Mouse (Mus musculus) liver (tissue): ENCODE measurements around the gene Usp12.
"Not testable (repeated sequence)": the region's sequence is repeated elsewhere in the genome, so short reads cannot be mapped to it uniquely, and the experiment has no call there.

Experiments
- DNase-seq: peaks from one replicate; pipeline ENCODE4 v3.0.0-alpha.2; 2020; ENCODE audit warnings: mixed read lengths

Usp12 gene

DNA sequence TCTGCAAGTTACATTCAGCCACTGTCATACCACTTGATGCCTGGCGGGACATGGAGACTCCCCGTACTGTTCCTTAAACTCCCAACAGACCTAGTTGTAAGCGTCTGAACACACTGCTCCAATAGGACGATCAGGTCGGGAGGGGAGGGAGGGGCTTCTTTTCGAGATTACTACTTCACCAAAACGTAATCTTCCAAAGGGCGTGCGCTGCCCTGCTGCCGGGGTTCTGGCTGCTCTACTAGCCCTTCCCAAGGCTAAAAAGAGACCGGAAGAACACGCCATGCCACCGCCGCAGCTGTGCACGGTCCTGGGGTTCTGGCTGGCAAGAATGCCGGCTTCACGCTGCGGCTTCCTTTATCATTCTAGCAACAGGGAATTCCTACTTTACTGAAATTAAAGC, 58.5 kb downstream of the Usp12 start:
- DNase-seq, result no peak

GRCm38 (mm10) chr5:146735054-146735453, 59.8 kb downstream of the Usp12 start:
- DNase-seq, result not testable (repeated sequence)

DNA sequence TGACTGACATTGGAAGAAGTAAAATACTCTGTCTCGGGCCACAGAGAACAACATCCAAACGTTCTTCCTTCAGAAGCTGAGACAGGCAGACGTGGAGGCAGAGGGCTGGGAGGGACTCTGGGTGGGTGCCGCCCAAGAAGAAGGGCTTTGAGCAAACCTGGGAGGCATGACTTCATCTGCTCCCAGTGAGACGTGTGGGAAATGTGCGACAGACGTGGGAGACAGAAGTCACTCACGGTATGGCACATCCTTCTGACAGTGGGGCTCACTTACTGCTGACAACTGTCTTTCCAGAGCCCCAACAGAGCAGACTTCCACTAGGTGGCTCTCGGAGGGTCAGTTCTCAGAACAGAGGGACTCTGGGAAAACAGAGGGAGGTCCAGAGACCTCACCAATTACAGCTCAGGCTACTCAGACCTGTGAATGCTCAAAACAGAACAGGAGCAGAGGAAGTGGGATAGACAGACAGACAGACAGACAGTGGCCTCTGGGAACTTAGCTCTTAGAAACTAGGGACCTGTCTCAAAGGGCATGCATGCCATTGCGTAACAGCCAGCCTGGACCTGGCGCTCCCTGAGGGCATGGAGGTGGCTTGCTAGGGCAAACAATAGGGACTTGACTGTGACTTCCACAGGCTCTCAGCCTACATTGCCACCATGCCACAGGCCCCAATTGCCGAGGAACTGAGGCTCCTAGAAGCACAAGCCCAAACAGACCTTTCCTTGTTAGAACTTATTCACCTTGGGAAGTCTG, 60.7 kb downstream of the Usp12 start:
- peak; percentile 36 for DNase-seq

- no peak for DNase-seq
Observed at GRCm38 (mm10) chr5:146733372-146733771, 61.4 kb downstream of the Usp12 start.

GRCm38 (mm10) chr5:146727006-146727405, 67.8 kb downstream of the Usp12 start:
- DNase-seq, result no peak

DNA sequence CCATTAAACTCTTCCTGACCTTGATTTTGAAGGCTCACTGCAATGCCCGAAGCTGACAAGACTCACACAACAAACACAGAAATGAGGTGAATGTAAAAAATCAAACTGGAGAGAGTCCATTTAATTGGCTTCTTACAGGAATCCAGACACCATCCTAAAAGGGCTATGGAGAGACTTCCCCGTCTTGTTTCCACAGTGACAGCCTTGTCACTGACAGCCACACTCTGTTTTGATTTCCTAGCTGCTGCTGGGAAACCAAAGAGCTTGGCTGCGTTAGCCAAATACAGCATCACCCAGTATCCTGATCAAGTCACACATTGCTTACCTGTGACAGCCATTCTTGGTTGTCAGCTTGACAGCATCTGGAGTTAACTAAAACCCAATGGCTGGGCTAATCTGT, 69.8 kb downstream of the Usp12 start:
- no peak for DNase-seq

GRCm38 (mm10) chr5:146723452-146723851, 71.4 kb downstream of the Usp12 start:
- no peak for DNase-seq

GRCm38 (mm10) chr5:146722226-146722625, 72.6 kb downstream of the Usp12 start:
- DNase-seq, result no peak

- DNase-seq, result no peak
Observed at GRCm38 (mm10) chr5:146719584-146720356, 75.0 kb downstream of the Usp12 start.

- DNase-seq, result no peak
Observed at GRCm38 (mm10) chr5:146713836-146714235, 81.0 kb downstream of the Usp12 start.

DNA sequence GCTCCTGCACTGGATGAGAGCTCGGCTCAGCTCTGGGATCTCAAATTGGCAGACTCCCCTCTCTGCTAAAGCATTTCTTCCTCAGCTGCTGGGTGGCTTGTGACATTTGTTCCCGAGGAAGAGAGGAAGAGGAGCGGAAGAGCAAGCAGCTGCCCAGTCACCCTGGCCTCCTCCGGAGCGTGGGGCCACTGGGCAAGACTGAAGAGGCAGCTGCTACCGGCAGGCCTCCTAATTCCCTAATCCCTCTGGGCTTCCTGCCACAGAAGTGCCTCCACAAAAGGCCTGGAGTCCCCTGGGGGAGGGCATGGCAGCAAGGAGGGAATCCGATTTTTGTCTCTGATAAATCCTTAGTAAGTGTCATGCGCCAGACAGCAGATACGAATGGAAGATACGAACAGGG, 81.7 kb downstream of the Usp12 start:
- DNase-seq, result no peak

DNA sequence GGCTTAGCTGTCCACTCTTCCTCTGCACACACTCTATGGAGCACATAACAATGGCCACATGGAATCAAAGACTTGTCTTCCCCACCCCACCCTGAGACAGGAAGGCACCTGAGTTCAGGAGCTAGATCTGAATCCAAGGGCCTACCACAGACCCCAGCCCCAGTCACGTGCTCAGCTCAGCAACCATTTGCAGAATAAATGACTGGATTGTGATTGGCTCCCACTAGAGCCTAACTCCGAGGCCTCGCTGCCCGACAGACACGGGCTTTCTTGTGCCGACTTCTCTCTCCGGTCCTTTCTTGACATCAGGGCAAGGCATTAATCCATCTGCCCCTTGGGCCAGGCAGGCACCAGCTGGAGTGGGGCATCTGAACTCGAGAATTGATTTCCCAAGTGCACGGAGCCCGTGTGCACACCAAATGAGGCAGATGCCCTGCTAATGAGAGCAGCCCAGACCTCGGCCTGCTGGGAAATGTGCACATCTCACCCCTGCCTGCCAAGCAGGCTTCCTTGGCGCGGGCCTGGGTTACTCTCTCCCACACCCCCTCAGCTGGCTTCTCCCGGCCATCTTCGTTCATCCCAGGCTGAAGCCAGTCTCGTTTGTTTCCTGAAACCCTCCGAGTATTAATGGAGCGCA, 82.4 kb downstream of the Usp12 start:
- DNase-seq, result no peak

- DNase-seq, result no peak
Observed at GRCm38 (mm10) chr5:146709361-146709760, 85.4 kb downstream of the Usp12 start.

- peak; percentile 90 for DNase-seq
Observed at GRCm38 (mm10) chr5:146705815-146706408, 88.9 kb downstream of the Usp12 start.

GRCm38 (mm10) chr5:146705411-146705810, 89.4 kb downstream of the Usp12 start:
- no peak for DNase-seq

- DNase-seq, result peak; percentile 72
Observed at GRCm38 (mm10) chr5:146704241-146704640, 90.6 kb downstream of the Usp12 start.

DNA sequence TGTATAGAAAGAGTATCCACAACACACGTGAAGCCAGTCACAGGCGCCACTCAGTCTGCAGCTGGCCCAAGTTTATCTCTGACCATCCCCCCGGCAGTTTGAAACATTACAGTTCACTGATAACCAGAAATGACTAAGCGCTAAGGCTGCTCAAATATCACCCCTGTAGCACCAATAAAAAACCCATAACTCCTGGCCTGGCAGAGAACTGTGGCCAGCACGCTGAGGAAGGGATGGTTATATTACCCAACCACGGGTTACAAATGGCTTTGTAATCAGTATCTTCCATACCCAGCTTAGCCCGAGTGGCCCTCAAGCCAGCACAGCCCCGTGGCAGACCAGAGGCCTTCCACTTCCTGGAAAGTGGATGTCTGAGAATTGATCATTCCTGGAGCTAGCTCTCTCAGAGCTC, 91.1 kb downstream of the Usp12 start:
- DNase-seq, result peak; percentile 86

- DNase-seq, result no peak
Observed at GRCm38 (mm10) chr5:146700099-146700498, 94.7 kb downstream of the Usp12 start.

DNA sequence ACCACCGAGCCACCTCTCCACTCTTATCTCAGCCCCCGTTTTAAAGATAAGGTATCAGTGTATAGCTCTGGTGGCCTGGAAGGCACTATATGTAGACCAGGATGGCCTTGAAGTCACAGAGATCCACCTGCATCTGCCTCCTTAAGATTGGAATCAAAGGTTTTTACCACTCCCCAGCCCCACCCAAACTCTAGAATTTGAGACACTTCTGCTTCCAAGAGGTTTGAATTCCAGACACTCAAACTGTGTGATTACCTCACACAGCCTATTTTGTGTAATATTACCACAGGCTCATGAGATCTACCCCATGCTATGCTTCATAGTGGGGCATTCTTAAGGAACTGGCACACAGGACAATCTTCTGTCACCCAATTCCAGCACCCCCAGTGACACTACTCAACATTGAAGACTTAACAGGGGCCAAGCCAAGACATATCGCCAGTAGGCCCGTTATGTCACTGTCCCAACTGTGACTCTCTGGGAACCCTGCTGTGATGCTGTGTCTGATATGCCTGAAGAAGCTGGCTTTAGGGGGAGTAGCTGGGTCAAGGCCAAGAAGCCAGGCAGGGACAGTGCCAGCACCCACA, 95.3 kb downstream of the Usp12 start:
- no peak for DNase-seq

DNA sequence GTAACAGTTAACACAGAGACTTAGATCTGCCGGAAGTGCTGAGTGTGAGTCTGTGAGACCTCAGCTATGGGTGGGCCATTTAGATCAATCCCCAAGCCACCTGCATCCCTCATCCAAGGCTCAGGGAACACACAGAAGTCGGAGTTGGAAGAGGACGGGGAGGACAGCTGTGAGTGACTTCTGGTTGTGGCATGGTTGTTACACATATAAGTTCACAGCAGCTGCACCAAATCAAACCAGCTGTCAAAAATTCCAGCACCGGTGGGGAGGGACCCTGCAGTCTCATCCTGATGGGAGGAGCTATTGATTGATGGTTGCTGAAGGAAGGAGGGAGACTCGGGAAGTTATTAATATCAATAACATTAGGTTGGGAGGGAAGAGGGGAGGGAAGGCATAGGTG, 99.3 kb downstream of the Usp12 start:
- DNase-seq, result no peak

DNA sequence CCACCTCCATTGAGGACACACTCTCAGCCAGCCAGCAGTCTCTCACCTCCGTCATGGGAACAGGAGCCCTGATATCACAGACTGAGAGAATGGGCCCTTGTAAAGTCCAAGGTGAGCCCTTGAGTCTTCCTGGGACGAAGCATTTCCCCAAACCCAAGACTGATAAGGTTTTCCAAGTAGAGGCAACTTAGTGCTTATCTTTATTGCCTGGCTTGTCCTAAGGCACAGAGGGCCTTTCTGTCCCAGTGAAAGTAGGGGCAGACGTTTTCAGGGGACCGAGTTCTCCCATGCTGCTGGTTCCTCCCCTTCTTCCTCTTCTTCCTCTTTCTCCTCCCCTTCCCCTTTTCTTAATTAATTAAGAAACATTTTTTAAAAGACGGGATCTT, 101.8 kb downstream of the Usp12 start:
- peak; percentile 70 for DNase-seq

DNA sequence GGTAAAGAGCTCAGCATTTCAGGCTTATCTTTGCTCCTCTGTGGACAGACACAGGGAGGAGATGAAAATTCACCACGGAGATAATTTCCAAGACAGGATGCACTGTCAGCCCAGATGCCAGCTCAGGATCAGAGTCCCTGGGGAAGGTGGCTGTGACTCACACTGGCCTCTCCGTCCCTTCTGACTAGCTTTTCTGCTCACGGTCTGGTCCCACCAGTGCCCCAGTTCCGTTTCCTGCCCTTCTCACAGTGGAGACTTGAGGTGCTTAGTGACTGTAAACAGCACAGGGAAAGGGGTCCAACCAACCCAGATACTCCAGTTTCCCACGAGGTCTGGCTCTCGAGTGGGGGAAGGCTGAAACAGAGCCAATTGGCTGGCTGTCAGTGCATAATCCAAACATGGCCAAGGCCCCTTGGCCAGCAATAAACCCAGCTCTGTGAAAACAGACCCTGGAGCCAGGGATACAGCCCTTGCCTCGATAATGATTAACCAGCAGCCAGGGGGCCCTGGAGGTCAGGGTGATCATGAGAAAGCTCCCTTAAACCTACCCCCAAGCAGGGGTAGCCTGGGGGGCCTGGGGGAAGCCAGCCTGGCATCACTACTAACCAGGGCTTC, 102.3 kb downstream of the Usp12 start:
- DNase-seq, result peak; percentile 61

GRCm38 (mm10) chr5:146691745-146692144, 103.1 kb downstream of the Usp12 start:
- DNase-seq, result peak; percentile 84
